Mouse (Mus musculus) heart, adult 2 months (tissue): ENCODE measurements around the gene Dolk. TPM values are rescaled to one million over a fixed set of nuclear protein-coding genes. Genes with fewer than 3 reads are reported as not detected.

Experiments used
- DNase-seq, 2 experiments: peaks; one replicate each; pipeline ENCODE4 v3.0.0; 2021
- H3K27ac ChIP-seq: fragments of 200-600 bp; 2 replicates; pipeline ENCODE4 v1.8.1; 2022
- H3K27me3 ChIP-seq: fragments of 200-500 bp; 2 replicates; pipeline ENCODE4 v1.6.1; 2012; ENCODE audit warnings: mild to moderate bottlenecking, low read length, inconsistent platforms, mixed read lengths; ENCODE audit not compliant: control insufficient read depth, insufficient read depth
- H3K36me3 ChIP-seq: fragments of 200-500 bp; 2 replicates; pipeline ENCODE4 v1.6.1; 2012; ENCODE audit warnings: low read length, inconsistent platforms; ENCODE audit not compliant: control insufficient read depth, insufficient read depth
- H3K4me1 ChIP-seq: fragments of 200-500 bp; 2 replicates; pipeline ENCODE4 v1.6.1; 2011; ENCODE audit warnings: low read length; ENCODE audit not compliant: control insufficient read depth, insufficient read depth
- H3K4me3 ChIP-seq: fragments of 200-600 bp; 2 replicates; pipeline ENCODE4 v1.8.1; 2022
- H3K79me2 ChIP-seq: fragments of 200-500 bp; replicated peaks from 2 replicates; pipeline ENCODE4 v1.6.1; 2012; ENCODE audit warnings: mild to moderate bottlenecking, inconsistent platforms, low read length, moderate library complexity, mixed read lengths; ENCODE audit not compliant: control insufficient read depth, insufficient read depth
- H3K9ac ChIP-seq: fragments of 200-500 bp; 2 replicates; pipeline ENCODE4 v1.6.1; 2012; ENCODE audit warnings: low read depth, mild to moderate bottlenecking, control low read depth, inconsistent platforms, low read length, mixed read lengths
- CTCF ChIP-seq: fragments of 200-600 bp; IDR thresholded peaks from 2 replicates; pipeline ENCODE4 v1.8.1; 2022; ENCODE audit warnings: antibody characterized with exemption, mild to moderate bottlenecking, moderate library complexity
- EP300 ChIP-seq: fragments of 200-500 bp; IDR thresholded peaks from 2 replicates; pipeline ENCODE4 v1.6.1; 2011; ENCODE audit warnings: low read depth, low read length, control low read depth; ENCODE audit not compliant: insufficient read depth
- POLR2A ChIP-seq: fragments of 200-500 bp; IDR thresholded peaks from 2 replicates; pipeline ENCODE4 v1.6.1; 2011; ENCODE audit warnings: mild to moderate bottlenecking, low read depth, low read length, control low read depth; ENCODE audit not compliant: insufficient read depth
- WGBS: fragments of 180-500 bp; shearing (Covaris S2); methylation state at CpG from one replicate; pipeline ENCODE4 v1.1.7; 2018; 5-methylcytosine and 5-hydroxymethylcytosine counted together
- intact Hi-C: fragments of 180-260 bp; cut with DNase I; formaldehyde crosslinking; loops from one replicate; pipeline ENCODE4 v1.15.1; 2025
- polyA plus RNA-seq: library from polyadenylated mRNA; depleted of rRNA; stranded (reverse); fragments of >200 nt; gene quantifications from 2 replicates; pipeline ENCODE4 v1.2.3, GENCODE M21; 2012
- total RNA-seq, 2 experiments: library from RNA; stranded (reverse); gene quantifications; 2 replicates each; pipeline ENCODE4 v1.2.3; 2021

Dolk gene
- total and polyA plus RNA-seq, 3 experiments: 21.6 to 25.3 (median 23.9) TPM

GRCm38 (mm10) chr2:30299525-30299924, 13.4 kb upstream of the Dolk start:
- no peak for DNase-seq
- H3K27ac ChIP-seq: no peak overlapping the region
- no peaks in the 10 kb centered on the region for H3K4me1 ChIP-seq
- WGBS: 70% methylated on average over 3 of the region's 3 CpGs
- H3K36me3 ChIP-seq: no peaks in the 10 kb centered on the region
- H3K79me2 ChIP-seq: no peaks in the 10 kb centered on the region
- TF ChIP-seq POLR2A: no peak
- no peak for TF ChIP-seq EP300
- TF ChIP-seq CTCF: peak; percentile 64
- intact Hi-C loops: no loop called here
- no peak overlapping the region for H3K9ac ChIP-seq
- no peaks in the 10 kb centered on the region for H3K27me3 ChIP-seq
- H3K4me3 ChIP-seq: no peak overlapping the region

GRCm38 (mm10) chr2:30287027-30287373, 866 bp upstream of the Dolk start:
- no peak for TF ChIP-seq CTCF
- no peak for TF ChIP-seq POLR2A
- no peak for TF ChIP-seq EP300
- peak overlapping the region; percentile 78 for H3K27ac ChIP-seq
- peaks cover 2% of the 10 kb centered on the region; the same call in 1 of the 2 replicates for H3K4me1 ChIP-seq
- H3K4me3 ChIP-seq: peak overlapping the region; percentile 89
- no peaks in the 10 kb centered on the region for H3K36me3 ChIP-seq
- peaks cover 1% of the 10 kb centered on the region for H3K79me2 ChIP-seq
- intact Hi-C loops: loop anchor here (5.0 kb wide), 2 partner anchors 115 to 155 kb away; partner anchors contain the start of genes Endog and Tbc1d13
- H3K27me3 ChIP-seq: no peaks in the 10 kb centered on the region
- H3K9ac ChIP-seq: no peak overlapping the region; the same call in 1 of the 2 replicates
- no peak for DNase-seq
- WGBS: under 1% methylated on average over 10 of the region's 10 CpGs

- Histone ChIP-seq H3K27ac (peak overlapping the region; percentile 78), H3K4me3 (peak overlapping the region; percentile 89), H3K4me1 (peaks cover 2% of the 10 kb centered on the region; the same call in 1 of the 2 replicates), H3K36me3 (no peaks in the 10 kb centered on the region), H3K27me3 (no peaks in the 10 kb centered on the region), H3K9ac (peak overlapping the region; percentile 79), H3K79me2 (peaks cover 1% of the 10 kb centered on the region)
- 11% methylated on average over 38 of the region's 38 CpGs for WGBS
- peak in 1 of 2 experiments; percentile 34 for DNase-seq
- TF ChIP-seq POLR2A (no peak), EP300 (no peak), CTCF (no peak)
- intact Hi-C loops: loop anchor here (5.0 kb wide), 2 partner anchors 113 to 153 kb away; partner anchors contain the start of genes Endog and Tbc1d13
Observed at GRCm38 (mm10) chr2:30285416-30286181, 535 bp downstream of the Dolk start.

GRCm38 (mm10) chr2:30285004-30285403, 1.1 kb downstream of the Dolk start:
- no peak overlapping the region for H3K4me3 ChIP-seq
- H3K79me2 ChIP-seq: peaks cover 1% of the 10 kb centered on the region
- no peak for DNase-seq
- intact Hi-C loops: loop anchor here (5.0 kb wide), 2 partner anchors 113 to 153 kb away; partner anchors contain the start of genes Endog and Tbc1d13
- WGBS: 87% methylated on average over 5 of the region's 5 CpGs
- TF ChIP-seq EP300 (no peak), CTCF (no peak), POLR2A (no peak)
- H3K9ac ChIP-seq: no peak overlapping the region
- peaks cover 2% of the 10 kb centered on the region; the same call in 1 of the 2 replicates for H3K4me1 ChIP-seq
- H3K27me3 ChIP-seq: no peaks in the 10 kb centered on the region
- no peak overlapping the region for H3K27ac ChIP-seq
- no peaks in the 10 kb centered on the region for H3K36me3 ChIP-seq

- H3K27ac ChIP-seq: no peak overlapping the region
- TF ChIP-seq CTCF (no peak), POLR2A (no peak), EP300 (no peak)
- 61% methylated on average over 2 of the region's 2 CpGs for WGBS
- H3K9ac ChIP-seq: no peak overlapping the region
- H3K4me1 ChIP-seq: peaks cover 2% of the 10 kb centered on the region; the same call in 1 of the 2 replicates
- no peak overlapping the region for H3K4me3 ChIP-seq
- H3K27me3 ChIP-seq: no peaks in the 10 kb centered on the region
- H3K79me2 ChIP-seq: peaks cover 1% of the 10 kb centered on the region
- H3K36me3 ChIP-seq: no peaks in the 10 kb centered on the region
- intact Hi-C loops: no loop called here
- DNase-seq: no peak
Observed at GRCm38 (mm10) chr2:30283193-30283592, 2.9 kb downstream of the Dolk start.

GRCm38 (mm10) chr2:30281651-30282050, 4.5 kb downstream of the Dolk start:
- DNase-seq: no peak
- Histone ChIP-seq H3K9ac (no peak overlapping the region), H3K27ac (no peak overlapping the region), H3K79me2 (peaks cover 1% of the 10 kb centered on the region), H3K4me3 (no peak overlapping the region), H3K4me1 (no peaks in the 10 kb centered on the region), H3K27me3 (no peaks in the 10 kb centered on the region), H3K36me3 (no peaks in the 10 kb centered on the region)
- TF ChIP-seq EP300 (no peak), CTCF (no peak), POLR2A (no peak)
- intact Hi-C loops: no loop called here
- 39% methylated on average over 3 of the region's 3 CpGs for WGBS
